Mouse (Mus musculus): ENCODE measurements around the gene Mpp4. TPM values are rescaled to one million over a fixed set of nuclear protein-coding genes. Genes with fewer than 3 reads are reported as not detected.

The Mpp4 gene
- total RNA-seq, 2 experiments from 2014 or later = not detected

- intact Hi-C loops (cut with DNase I; ENCODE audit: low total_unique reads) = no loop called here
- DNase-seq = no peak
Measured at GRCm38 (mm10) chr1:59102071-59102470, 61.1 kb downstream of the Mpp4 start.

DNA sequence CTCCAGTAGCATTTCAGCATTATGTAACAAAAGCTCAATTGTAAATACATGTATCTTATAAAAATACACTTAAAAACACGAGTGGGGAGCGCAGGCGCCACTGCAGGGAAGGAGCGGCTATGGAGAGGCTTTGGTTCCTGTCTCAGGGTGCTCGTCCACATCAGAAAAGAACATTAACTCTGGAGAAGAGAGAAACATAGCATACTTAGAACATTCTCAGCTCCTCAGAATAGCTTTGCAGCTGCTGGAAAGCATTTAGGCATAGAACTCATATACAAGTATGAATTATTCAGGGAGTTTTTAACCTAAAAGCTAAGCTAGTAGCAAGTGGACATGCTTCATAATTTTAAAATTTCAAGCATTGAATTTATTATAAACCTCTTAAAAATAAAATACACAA, 62.2 kb downstream of the Mpp4 start:
- no peak for DNase-seq
- intact Hi-C loops (cut with DNase I; ENCODE audit: low total_unique reads) = no loop called here

- intact Hi-C loops (cut with DNase I; ENCODE audit: low total_unique reads) = no loop called here
- DNase-seq = no peak
Measured at GRCm38 (mm10) chr1:59094705-59095104, 68.5 kb downstream of the Mpp4 start, which contains the start of gene C2cd6. Gene C2cd6 (minus strand): TSS chr1:59094900.

Other genes with a start within 250 kb of the Mpp4 start
- gene Trak2, start 190.0 kb downstream of the Mpp4 start, total RNA-seq (2021) = 10 to 100 TPM; 53.2 to 58.7 TPM
- 10 to 100 TPM; 78.1 to 80.1 TPM for gene Stradb, start 189.9 kb downstream of the Mpp4 start, total RNA-seq (2021)
- gene C2cd6, start 68.5 kb downstream of the Mpp4 start, total RNA-seq (2021) = not detected
- 1 to 10 TPM; 3.7 to 4.4 TPM for gene Tmem237, start 43.0 kb downstream of the Mpp4 start, total RNA-seq (2021)
- 10 to 100 TPM; 15.9 to 16.9 TPM for gene Als2, start 73.8 kb upstream of the Mpp4 start, total RNA-seq (2021)
- gene Cdk15, start 93.5 kb upstream of the Mpp4 start, total RNA-seq (2021) = under 1 TPM in 1 of 2 experiments, not detected in 1; 0.18 TPM